Mouse (Mus musculus) C2C12 (cell line): ENCODE data around the gene Gtsf1l.

Source experiments
- CTCF ChIP-seq: IDR thresholded peaks from one replicate; pipeline ENCODE4 v1.5.1; 2011; ENCODE audit not compliant: control insufficient read depth, insufficient read depth, insufficient read length
- FOSL1 ChIP-seq: IDR thresholded peaks from one replicate; pipeline ENCODE4 v1.8.0; 2011; ENCODE audit warnings: mild to moderate bottlenecking, low read length; ENCODE audit not compliant: poor library complexity, insufficient read depth, severe bottlenecking
- MAX ChIP-seq: IDR thresholded peaks from one replicate; pipeline ENCODE4 v1.6.1; 2011; ENCODE audit warnings: mild to moderate bottlenecking, control low read depth
- MYOG ChIP-seq: IDR thresholded peaks from one replicate; pipeline ENCODE4 v1.6.1; 2011; ENCODE audit not compliant: control insufficient read depth, insufficient read length; ENCODE audit errors: extremely low read depth
- USF1 ChIP-seq: IDR thresholded peaks from one replicate; pipeline ENCODE4 v1.6.1; 2011; ENCODE audit warnings: low read depth, mild to moderate bottlenecking, control low read depth, moderate library complexity

- no peak for TF ChIP-seq MYOG
- TF ChIP-seq CTCF: no peak
- no peak for TF ChIP-seq MAX
- no peak for TF ChIP-seq FOSL1
- TF ChIP-seq USF1: no peak
These were observed 38.5 kb downstream of the Gtsf1l start for GRCm38 (mm10) chr2:163049116-163049515.
